Mouse (Mus musculus) olfactory bulb, adult 2 months (tissue): ENCODE results near the gene AW011738. TPM values are rescaled to one million over a fixed set of nuclear protein-coding genes. Genes with fewer than 3 reads are reported as not detected.

ENCODE experiments used
- H3K27ac ChIP-seq: fragments of 200-500 bp; 2 replicates; pipeline ENCODE4 v1.5.1; 2012; ENCODE audit warnings: low read depth, low read length; ENCODE audit not compliant: insufficient read depth
- H3K4me1 ChIP-seq: fragments of 200-500 bp; 2 replicates; pipeline ENCODE4 v1.6.1; 2012; ENCODE audit warnings: low read length; ENCODE audit not compliant: control insufficient read depth, insufficient read depth
- H3K4me3 ChIP-seq: fragments of 200-500 bp; 2 replicates; pipeline ENCODE4 v1.5.1; 2012; ENCODE audit warnings: mild to moderate bottlenecking, low read depth, low read length, moderate library complexity; ENCODE audit not compliant: insufficient read depth
- CTCF ChIP-seq: fragments of 200-500 bp; IDR thresholded peaks from 2 replicates; pipeline ENCODE4 v1.5.1; 2012; ENCODE audit warnings: low read depth, mild to moderate bottlenecking, low read length, moderate library complexity; ENCODE audit not compliant: insufficient read depth
- POLR2A ChIP-seq: fragments of 200-500 bp; IDR thresholded peaks from 2 replicates; pipeline ENCODE4 v1.6.1; 2012; ENCODE audit warnings: mild to moderate bottlenecking, low read depth, low read length, moderate library complexity; ENCODE audit not compliant: insufficient read depth
- WGBS: fragments of 180-500 bp; shearing (Covaris S2); methylation state at CpG from one replicate; pipeline ENCODE4 v1.1.7; 2018; 5-methylcytosine and 5-hydroxymethylcytosine counted together
- polyA plus RNA-seq: library from polyadenylated mRNA; stranded (reverse); fragments of >200 nt; gene quantifications from 2 replicates; pipeline ENCODE4 v1.2.4, GENCODE M21; 2012; ENCODE audit warnings: low replicate concordance; ENCODE audit not compliant: missing spikeins, insufficient read depth, insufficient read length

AW011738 gene
- polyA plus RNA-seq, 1 experiment = not detected

- TF ChIP-seq POLR2A (peak; percentile 59; the same call in 1 of the 2 replicates), CTCF (no peak)
- Histone ChIP-seq H3K27ac (peak overlapping the region; percentile 78), H3K4me3 (peak overlapping the region; percentile 52), H3K4me1 (peaks cover 39% of the 10 kb centered on the region)
- WGBS = 4% methylated on average over 31 of the region's 31 CpGs
Measured at GRCm38 (mm10) chr4:156185950-156186850, 16.9 kb upstream of the AW011738 start.

GRCm38 (mm10) chr4:156188162-156188810 is 14.8 kb upstream of the AW011738 start:
- WGBS = 70% methylated on average over 5 of the region's 5 CpGs
- Histone ChIP-seq H3K4me3 (no peak overlapping the region), H3K4me1 (peaks cover 43% of the 10 kb centered on the region), H3K27ac (peak overlapping the region; percentile 4; the same call in 1 of the 2 replicates)
- TF ChIP-seq POLR2A (no peak), CTCF (no peak)

DNA sequence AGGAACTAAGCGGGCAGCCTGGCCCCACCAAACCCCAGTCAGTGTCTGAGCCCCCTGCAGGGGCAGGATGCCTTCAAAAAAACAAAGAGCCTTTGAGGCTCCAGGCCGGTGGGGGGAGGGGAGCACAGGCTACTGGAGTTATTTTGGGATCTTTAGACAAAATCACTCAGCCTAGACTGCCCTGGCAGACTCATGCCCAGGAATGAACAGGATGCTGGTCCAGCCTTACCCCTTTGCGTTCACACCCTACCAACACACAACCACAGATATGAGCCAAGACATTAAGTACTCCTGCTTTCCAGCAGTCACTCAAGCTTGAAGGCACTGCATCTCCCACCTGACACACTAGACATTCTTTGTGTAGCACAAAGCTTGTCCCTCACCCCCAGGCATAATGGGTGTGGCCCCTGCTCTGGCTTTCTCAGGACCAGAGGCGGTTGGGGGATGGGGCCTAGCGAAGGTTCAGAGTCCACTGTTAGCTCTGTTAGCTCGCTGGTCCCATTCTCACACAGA is 14.2 kb upstream of the AW011738 start:
- Histone ChIP-seq H3K27ac (peak overlapping the region; percentile 50), H3K4me1 (peaks cover 43% of the 10 kb centered on the region), H3K4me3 (no peak overlapping the region)
- TF ChIP-seq POLR2A (no peak), CTCF (no peak)
- WGBS = 51% methylated on average over 6 of the region's 6 CpGs

DNA sequence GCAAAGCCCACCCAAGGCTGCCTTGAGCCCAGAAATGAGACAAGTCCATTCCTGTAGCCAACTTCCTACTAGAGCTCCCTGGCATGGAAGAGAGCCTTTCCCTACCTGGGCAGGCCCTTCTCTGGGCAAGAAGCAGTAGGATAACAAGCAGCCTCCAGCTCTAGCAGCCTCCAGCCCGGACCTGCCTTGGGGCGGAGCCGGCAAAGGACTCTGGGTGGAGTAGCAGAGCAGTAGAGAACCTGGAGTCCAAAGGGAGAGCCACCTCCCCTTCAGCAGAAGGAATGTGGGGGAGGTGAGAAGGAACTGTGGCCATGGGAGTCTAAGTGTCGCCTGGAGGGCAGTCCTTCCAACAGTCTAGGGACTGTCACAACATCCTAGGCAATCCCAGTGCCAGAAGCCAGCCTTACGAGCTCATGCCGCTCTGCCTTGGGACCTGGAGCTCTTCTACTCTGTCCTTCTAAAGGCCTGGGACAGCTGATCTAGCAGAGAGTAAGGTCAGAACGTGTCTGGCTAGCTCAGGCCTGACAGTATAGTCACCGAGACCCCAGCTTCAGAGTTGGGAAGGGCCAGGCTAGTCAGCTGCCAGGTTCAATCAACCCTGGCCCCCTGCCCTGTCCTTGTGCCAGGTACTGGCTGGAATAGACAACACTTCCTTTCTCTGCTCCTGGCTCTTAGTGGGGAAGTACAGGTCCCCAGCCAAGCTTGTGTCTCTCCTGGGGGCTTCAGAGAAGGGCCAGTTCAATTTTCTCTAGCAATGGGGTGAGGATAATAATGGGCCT is 10.5 kb upstream of the AW011738 start:
- Histone ChIP-seq H3K4me1 (peaks cover 36% of the 10 kb centered on the region), H3K4me3 (no peak overlapping the region), H3K27ac (no peak overlapping the region)
- 59% methylated on average over 8 of the region's 8 CpGs for WGBS
- TF ChIP-seq CTCF = no peak
- no peak for TF ChIP-seq POLR2A

- Histone ChIP-seq H3K4me1 (peaks cover 36% of the 10 kb centered on the region), H3K4me3 (no peak overlapping the region), H3K27ac (no peak overlapping the region)
- WGBS = 56% methylated on average over 2 of the region's 2 CpGs
- TF ChIP-seq POLR2A = no peak
- no peak for TF ChIP-seq CTCF
Measured at GRCm38 (mm10) chr4:156193200-156193590, 9.9 kb upstream of the AW011738 start.

GRCm38 (mm10) chr4:156193906-156194305 is 9.2 kb upstream of the AW011738 start:
- H3K4me1 ChIP-seq = peaks cover 30% of the 10 kb centered on the region
- no peak overlapping the region for H3K4me3 ChIP-seq
- no peak overlapping the region for H3K27ac ChIP-seq
- no peak for TF ChIP-seq POLR2A
- no peak for TF ChIP-seq CTCF
- 79% methylated on average over 5 of the region's 5 CpGs for WGBS

GRCm38 (mm10) chr4:156194346-156194745 is 8.8 kb upstream of the AW011738 start:
- TF ChIP-seq POLR2A (no peak), CTCF (no peak)
- 81% methylated on average over 6 of the region's 6 CpGs for WGBS
- peaks cover 25% of the 10 kb centered on the region for H3K4me1 ChIP-seq
- H3K27ac ChIP-seq = no peak overlapping the region
- H3K4me3 ChIP-seq = no peak overlapping the region

- WGBS = 8% methylated on average over 35 of the region's 35 CpGs
- H3K4me3 ChIP-seq = peak overlapping the region; percentile 94
- H3K4me1 ChIP-seq = peaks cover 24% of the 10 kb centered on the region
- TF ChIP-seq POLR2A (no peak), CTCF (no peak)
- no peak overlapping the region for H3K27ac ChIP-seq
Measured at GRCm38 (mm10) chr4:156195927-156196870, 6.9 kb upstream of the AW011738 start.
